Mouse (Mus musculus) cerebellum, postnatal 25 days (tissue): ENCODE measurements around the gene Nrl.
A peak's percentile ranks its signal among the peaks of the same experiment; 100 is the strongest.

Experiments
- DNase-seq, 2 experiments: peaks; one replicate each; pipeline ENCODE4 v3.0.0; 2021; ENCODE audit warnings: mixed read lengths in 2 of 2

The Nrl gene

GRCm38 (mm10) chr14:55524785-55525184, at the start of gene Nrl:
TSS of gene Nrl (minus strand) at chr14:55524981.
- DNase-seq: no peak

- no peak for DNase-seq
Observed at GRCm38 (mm10) chr14:55571760-55572159, 47.0 kb upstream of the Nrl start.

DNA sequence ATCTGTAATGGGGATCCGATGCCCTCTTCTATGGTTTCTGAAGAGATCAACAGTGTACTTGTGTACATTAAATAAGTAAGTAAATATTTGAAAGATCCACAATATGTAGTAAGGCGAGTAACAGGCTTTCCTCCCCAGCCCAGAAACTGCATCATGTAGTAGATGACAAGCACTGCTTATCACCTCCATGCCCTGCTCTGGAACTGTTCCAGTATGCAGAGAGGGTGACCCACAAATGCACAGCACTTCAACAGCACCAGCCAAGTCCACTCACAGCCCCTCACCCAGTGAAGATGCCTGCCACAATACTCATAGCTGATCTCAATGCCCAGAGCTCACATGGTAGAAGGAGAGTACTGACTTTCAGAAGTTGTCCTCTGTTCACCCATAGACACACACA, 45.8 kb upstream of the Nrl start:
- DNase-seq: no peak

DNA sequence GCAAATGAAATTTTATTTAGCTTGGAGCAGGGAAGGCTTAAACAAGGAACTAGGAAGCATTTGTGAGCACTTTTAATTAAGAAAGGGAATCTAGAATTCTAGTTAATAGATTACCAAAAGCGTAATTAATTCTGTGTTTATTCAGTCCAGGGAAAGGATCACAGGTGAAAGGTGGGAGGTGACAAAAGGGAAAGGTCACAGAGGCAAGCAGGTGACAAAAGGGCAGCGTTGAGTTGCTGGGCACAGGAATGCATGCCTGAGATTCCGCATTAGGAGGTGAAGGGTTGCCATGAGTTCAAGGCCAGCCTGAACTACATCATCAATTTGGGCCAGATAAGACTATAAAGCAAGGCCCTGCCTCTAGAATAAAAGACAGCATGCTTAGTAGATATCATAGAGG, 42.7 kb upstream of the Nrl start:
- DNase-seq: no peak

- no peak for DNase-seq
Observed at GRCm38 (mm10) chr14:55565748-55566147, 41.0 kb upstream of the Nrl start.

DNA sequence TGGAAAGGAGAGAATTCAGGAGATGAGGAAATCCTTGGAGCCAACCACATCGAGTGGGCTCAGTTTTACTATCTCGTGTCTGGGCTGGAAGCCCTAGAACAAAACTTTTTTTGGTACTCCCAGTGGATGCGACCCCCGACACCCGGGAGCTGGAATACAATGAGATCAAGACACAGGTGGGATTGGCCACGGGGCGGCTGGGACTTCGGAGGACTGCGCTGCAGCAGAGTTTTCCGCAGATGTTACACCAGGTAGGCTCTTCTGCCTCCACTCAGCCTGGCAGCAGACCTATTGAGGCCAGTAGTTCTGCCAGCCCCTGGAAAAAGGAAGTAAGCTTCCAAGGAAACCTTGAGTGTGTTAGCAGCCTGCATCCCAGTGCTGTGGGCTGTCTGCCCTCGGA, 38.5 kb upstream of the Nrl start:
- DNase-seq: no peak

DNA sequence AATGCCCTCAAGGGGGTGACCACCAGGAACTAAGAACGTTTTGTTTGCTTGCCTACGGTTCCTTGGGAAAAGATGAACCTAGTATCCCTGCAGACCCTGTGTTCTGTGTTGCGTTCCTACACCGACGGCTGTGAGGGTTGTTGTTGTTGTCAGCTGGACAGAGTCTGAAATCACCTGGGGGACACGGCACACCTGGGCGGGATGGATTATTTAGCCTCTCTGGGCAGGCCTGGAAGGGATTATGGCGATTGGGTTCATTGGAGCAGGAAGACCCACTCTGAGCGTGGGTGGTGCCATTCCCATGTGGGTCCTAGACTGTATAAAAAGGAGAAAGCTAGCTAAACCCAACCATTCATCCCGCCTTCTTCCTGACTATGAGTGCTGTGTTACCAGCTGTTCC, 37.1 kb upstream of the Nrl start:
- DNase-seq: no peak

DNA sequence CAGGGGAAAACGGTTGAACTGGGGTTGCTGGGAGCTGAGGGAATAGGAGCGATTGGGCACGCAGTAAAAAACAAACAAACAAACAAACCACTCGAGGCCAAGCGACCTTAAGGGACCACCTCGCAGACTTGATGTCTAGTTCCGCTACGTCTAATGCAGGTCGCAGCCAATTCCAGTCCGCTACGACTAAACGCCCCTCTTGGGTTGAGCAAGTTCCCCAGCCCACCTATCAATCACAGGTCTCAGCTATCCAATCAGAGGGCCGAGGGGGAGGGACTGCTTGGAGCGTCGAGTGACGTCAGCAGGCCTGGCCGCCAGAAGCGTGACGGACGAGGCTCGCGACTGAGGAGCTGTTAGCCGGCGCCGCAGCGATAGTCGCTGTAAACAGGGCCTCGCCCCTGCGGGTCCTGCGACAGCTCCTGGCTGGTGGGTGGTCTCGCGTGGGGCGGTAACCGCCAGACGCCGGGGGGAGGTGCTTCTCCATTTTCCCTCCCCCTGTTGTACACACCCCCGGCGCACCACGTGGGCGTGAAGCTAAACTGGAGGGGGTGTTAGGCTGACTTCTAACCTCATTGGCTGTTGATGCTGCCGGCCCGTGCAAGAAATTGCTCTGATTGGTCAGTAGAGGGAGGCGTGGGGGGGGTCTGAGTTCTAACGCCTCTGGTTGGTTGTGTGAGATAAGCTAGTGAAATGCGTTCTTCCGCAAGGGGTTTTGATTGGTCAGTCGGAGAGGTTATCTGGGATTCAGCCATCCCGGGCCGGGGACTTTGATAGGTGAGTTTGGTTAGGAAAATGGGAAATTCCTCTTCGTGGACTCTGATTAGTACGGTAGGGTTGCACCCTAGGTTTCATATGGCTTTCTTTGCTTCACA, 35.7 kb upstream of the Nrl start, which contains the start of gene A730061H03Rik:
Gene A730061H03Rik (minus strand): TSS at position 205 of the 872 bp plus-strand sequence.
- DNase-seq: peak; percentile 98 to 99

DNA sequence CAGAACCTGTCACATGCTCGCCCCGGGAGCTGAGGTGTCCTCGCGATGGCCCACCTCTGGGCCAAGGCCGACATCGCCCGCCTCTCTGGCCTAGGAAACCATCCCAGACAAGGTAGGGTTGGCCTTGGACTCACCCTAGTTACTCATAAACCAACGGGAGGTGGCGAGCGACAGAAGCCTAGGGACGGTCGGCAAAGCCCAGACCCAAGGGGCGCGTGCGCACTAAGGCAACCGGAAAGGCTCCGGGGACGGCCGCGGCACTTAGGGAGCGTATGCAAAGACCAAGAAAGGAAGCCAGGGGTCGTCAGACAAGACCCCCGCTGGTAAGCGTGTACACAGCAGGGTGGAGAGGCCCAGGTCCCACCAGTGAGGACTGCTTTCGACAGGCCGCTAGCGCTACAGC, 35.0 kb upstream of the Nrl start, which contains the start of gene Dcaf11:
Gene Dcaf11 (plus strand): TSS at position 208 of the 403 bp plus-strand sequence.
- DNase-seq: peak; percentile 93 to 94

GRCm38 (mm10) chr14:55558740-55559448, 34.1 kb upstream of the Nrl start:
- DNase-seq: no peak

- no peak for DNase-seq
Observed at GRCm38 (mm10) chr14:55557587-55557986, 32.8 kb upstream of the Nrl start.

DNA sequence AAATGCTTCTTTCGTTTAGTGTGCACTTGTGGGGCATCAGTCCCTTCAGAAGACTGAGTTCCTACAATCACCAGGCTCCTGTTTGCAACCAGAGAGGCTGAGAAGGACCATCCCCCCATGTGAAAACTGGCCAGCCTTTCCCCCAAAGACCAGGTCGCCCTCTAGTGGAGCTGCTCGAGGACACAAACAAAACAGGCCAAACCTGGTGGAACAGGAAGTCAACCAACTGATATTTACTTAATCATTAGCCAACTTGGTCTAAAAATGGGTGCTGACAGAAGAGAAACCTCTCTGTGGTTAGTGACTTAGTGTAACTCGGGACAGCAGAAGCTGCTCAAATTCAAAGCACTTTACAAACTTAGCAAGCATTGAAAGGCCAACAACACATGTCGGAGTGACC, 32.2 kb upstream of the Nrl start:
- peak; percentile 77 to 89 for DNase-seq

DNA sequence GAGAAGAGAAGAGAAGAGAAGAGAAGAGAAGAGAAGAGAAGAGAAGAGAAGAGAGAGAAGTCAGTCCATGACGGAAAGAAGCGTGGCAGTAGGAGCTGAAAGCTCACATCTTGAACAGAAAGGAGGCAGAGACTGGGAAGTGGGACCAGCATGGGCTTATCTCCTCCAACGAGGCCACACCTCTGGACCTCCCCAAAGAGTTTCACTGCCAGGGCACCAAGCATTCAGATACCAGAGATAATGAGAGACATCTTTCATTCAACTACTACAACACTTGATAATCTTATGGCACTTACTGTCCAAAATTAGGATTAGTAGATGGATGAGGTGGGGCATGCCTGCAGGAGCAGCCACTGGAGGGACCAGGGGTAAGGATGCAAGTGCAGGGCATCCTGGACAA, 31.0 kb upstream of the Nrl start:
- no peak for DNase-seq

DNA sequence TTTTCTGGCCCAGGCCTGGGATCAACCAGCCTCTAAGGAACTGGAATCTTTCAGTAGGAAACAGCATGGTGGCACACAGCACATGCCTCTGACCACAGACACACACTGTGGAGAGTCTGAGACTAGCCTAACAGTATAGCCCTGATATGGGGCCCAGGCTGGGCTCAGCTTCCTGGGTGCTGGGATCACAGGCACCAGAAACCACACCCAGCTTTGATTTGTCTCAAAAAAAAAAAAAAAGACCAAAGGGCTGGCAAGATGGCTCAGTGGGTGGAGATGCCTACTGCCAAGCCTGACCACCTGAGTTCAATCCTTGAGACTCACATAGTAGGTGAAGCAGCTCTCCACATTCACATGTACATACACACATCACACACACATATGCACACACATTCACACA, 29.9 kb upstream of the Nrl start:
- no peak for DNase-seq

- DNase-seq: no peak
Observed at GRCm38 (mm10) chr14:55551794-55552193, 27.0 kb upstream of the Nrl start.

DNA sequence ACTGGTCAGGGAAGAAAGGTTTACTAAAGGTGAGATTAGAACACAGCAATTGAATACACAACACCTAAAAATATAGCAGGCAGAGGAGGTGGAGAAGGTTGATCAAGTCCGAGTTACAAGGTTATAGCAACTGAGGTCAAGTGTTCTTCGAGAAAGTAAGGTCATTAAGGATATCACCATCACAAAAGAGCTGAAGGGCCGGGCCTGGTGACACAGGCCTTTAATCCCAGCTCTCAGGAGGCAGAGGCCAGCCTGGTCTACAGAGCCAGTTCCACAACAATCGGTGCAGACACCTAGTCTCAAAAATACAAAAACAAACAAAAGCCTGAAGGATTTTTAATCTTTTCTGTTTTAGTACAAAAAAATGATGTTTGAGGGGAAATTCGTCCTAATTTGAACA, 26.6 kb upstream of the Nrl start:
- DNase-seq: no peak

DNA sequence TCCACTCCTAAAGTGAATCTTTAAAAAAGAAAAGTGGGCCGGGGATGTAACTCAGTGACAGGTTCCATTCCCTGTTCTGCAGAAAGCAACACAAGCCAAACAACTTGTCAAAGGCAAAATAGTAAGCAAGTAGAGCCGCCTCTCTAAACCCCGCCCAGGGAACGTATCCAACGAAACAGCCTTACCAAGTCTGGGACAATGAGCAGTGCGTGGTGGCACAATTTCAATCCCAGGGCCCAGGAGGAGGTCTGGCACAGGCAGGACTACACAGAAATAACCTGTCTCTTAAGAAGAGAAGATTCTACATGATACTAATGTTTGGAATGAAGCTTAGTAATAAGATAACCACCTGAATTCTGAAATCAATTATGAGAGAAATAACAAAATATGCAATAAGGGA, 25.4 kb upstream of the Nrl start:
- peak; percentile 63 to 75 for DNase-seq

- DNase-seq: peak; percentile 60 to 67
Observed at GRCm38 (mm10) chr14:55544334-55544733, 19.6 kb upstream of the Nrl start.

DNA sequence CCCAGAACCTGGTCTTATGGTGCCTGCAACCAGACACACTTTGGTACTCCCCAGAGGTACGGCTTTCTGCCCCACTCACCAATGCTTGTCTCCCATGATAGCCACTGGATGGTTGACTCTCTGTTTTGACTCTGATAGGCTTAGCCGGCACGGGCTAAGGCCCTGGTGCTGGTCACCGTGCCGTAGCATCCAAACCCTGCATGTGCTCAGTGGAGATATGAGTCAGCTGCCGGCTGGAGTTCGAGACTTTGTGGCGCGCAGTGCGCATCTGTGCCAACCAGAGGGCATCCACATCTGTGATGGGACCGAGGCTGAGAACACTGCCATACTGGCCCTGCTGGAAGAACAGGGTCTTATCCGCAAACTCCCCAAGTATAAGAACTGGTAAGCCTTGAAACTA, 17.5 kb upstream of the Nrl start:
- DNase-seq: no peak

DNA sequence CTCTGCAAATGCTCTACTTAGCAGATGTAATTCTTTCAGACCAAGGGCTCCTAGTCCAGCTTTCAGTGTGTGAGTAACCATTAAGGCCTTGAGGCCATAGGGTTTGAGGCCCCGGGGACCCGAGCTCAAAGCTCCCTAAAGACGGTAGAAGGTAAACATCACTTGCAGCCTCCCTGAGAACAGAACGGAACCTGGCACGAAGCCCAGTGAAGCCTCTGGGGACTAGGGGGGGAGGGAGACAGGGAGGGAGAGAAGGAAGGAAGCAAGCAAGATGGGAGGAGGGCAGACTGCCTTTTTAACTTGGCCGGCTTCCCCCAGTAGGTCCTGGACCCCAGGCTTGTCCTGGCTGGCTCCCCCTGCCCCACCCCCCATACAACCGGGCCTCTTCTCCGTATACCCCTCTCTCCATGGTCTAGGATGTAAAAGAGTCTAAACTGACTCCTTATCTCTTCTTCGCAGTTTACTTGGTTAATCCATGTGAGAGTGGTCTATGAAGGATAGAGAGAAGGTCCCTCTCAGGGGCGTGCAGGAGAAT, 16.1 kb upstream of the Nrl start:
- DNase-seq: peak; percentile 87 to 90

GRCm38 (mm10) chr14:55540067-55540786, 15.4 kb upstream of the Nrl start, which contains the start of gene Pck2:
TSS of gene Pck2 (plus strand) at chr14:55540266.
- peak; percentile 89 to 91 for DNase-seq

- peak in 1 of 2 experiments; percentile 66 for DNase-seq
Observed at GRCm38 (mm10) chr14:55536116-55536745, 11.4 kb upstream of the Nrl start.
